ENCODE assay signal across 9 mouse cellular contexts in the genomic region with DNA sequence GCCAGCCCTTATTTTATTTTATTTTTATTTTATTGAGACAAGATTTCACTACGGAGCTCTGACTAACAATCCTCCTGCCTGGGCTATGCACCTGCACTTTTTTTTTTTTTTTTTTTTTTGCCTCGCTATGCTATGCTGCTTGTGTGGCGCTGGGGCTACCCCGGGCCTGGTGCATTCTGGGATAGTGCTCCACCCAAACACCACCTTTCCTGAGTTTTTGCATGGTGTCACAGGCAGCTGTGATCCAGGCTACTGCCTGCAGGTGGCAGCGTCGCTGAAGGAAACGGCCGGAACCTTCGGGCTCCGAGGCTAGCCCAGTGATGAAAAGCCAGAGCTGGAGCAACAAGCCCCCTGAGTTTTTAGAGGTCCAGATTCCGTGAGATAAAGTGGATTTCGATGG. TPM values are rescaled to one million over a fixed set of nuclear protein-coding genes. Genes with fewer than 3 reads are reported as not detected.
DNase-seq lines count a peak whose midpoint lies in the region; ATAC-seq and TF ChIP-seq lines count a peak whose summit lies in the region.
"Had no signal": no experiment of that assay in that cellular context is flagged by ENCODE, and none has a peak within 500 bp of the region (broad histone marks: within the 10 kb centered on the region; RNA-seq: fewer than 3 reads in every experiment).

No protein-coding gene starts in this region.

- no peak overlapping the region for H3K4me2 ChIP-seq in midbrain, embryonic 15.5 days

- H3K9me3 ChIP-seq in midbrain, embryonic 15.5 days = no peaks in the 10 kb centered on the region
- H3K9me3 ChIP-seq: limb, embryonic 13.5 days had no signal

- ATAC-seq in midbrain, embryonic 15.5 days (replicated peaks) = 0 out of 2 replicates have a peak, but pooled peaks have one; percentile 21

- H3K4me3 ChIP-seq in gastrocnemius, adult 2 months = no peak overlapping the region
- no peak overlapping the region for H3K4me3 ChIP-seq in midbrain, embryonic 15.5 days

- no peaks in the 10 kb centered on the region for H3K36me3 ChIP-seq in midbrain, embryonic 15.5 days (replicated peaks)
- H3K36me3 ChIP-seq: limb, embryonic 13.5 days had no signal

- peak; percentile 56 for DNase-seq in gastrocnemius, adult 2 months
- no peak for DNase-seq in gastrocnemius, adult 18-20 months (ENCODE audit: low spot score)
- peak; percentile 46 for DNase-seq in urinary bladder, postnatal 25 days (ENCODE audit: low spot score)
- no peak for DNase-seq in urinary bladder, postnatal 10 days (ENCODE audit: low spot score)
- DNase-seq in embryo, embryonic 10 days (ENCODE audit: low spot score) = peak; percentile 82
- DNase-seq in large intestine, adult 2 months (ENCODE audit: low read depth, low spot score) = peak; percentile 40
- DNase-seq in yolk sac, embryonic 10.5 days (ENCODE audit: low spot score) = peak; percentile 32

- TF ChIP-seq CTCF in gastrocnemius, adult 2 months (IDR thresholded peaks at IDR 0.05) = peak; percentile 73

- WGBS in large intestine, adult 2 months = 5% methylated on average over 12 of the region's 12 CpGs
- 18% methylated on average over 12 of the region's 12 CpGs for WGBS in midbrain, embryonic 15.5 days

- intact Hi-C loops in gastrocnemius, adult 2 months (cut with DNase I) = loop anchor here (2.0 to 10.0 kb wide), 2 partner anchors 84 to 174 kb away; partner anchors contain the start of gene Oaz1

- H3K4me1 ChIP-seq in midbrain, embryonic 15.5 days = peaks cover 27% of the 10 kb centered on the region

- H3K9ac ChIP-seq in midbrain, embryonic 15.5 days = no peak overlapping the region

- H3K27ac ChIP-seq in gastrocnemius, adult 2 months = no peak overlapping the region
- no peak overlapping the region for H3K27ac ChIP-seq in midbrain, embryonic 15.5 days
- H3K27ac ChIP-seq: limb, embryonic 13.5 days had no signal

- no peaks in the 10 kb centered on the region; the same call in 1 of the 2 replicates for H3K27me3 ChIP-seq in midbrain, embryonic 15.5 days (replicated peaks)

RNA-seq across cellular contexts. Expression of gene Gng7, which starts 16.0 kb away (rescaled TPM):
- 1 to 10 TPM in 1 of 2 experiments, under 1 TPM in 1; 0.66 to 1.0 TPM for total RNA-seq in gastrocnemius, adult 2 months (2021)
- total RNA-seq in gastrocnemius, adult 18-20 months (2021) = 1 to 10 TPM; 2.3 to 2.5 TPM
- 0.83 and 1.1 TPM in 2 replicates for polyA plus RNA-seq in large intestine, adult 2 months (2012; rRNA removed)
- polyA plus RNA-seq in midbrain, embryonic 15.5 days (2015; fragmentation: Nextera tagmentation; extraction: Ambion mirVana) = 19.0 and 21.2 TPM in 2 replicates

RNA-seq across cellular contexts. Expression of gene Diras1, which starts 26.7 kb away (rescaled TPM):
- under 1 TPM in 1 of 2 experiments, not detected in 1; 0.08 TPM for total RNA-seq in gastrocnemius, adult 2 months (2021)
- under 1 TPM in 1 of 2 experiments, not detected in 1; 0.07 TPM for total RNA-seq in gastrocnemius, adult 18-20 months (2021)
- 0.22 and 0.36 TPM in 2 replicates for polyA plus RNA-seq in large intestine, adult 2 months (2012; rRNA removed)
- 77.5 and 79.2 TPM in 2 replicates for polyA plus RNA-seq in midbrain, embryonic 15.5 days (2015; fragmentation: Nextera tagmentation; extraction: Ambion mirVana)

RNA-seq across cellular contexts. Expression of gene Slc39a3, which starts 38.4 kb away (rescaled TPM):
- 10 to 100 TPM; 11.6 to 16.0 TPM for total RNA-seq in gastrocnemius, adult 2 months (2021)
- total RNA-seq in gastrocnemius, adult 18-20 months (2021) = 10 to 100 TPM; 13.7 TPM
- polyA plus RNA-seq in large intestine, adult 2 months (2012; rRNA removed) = 26.3 and 26.5 TPM in 2 replicates
- 57.2 and 58.0 TPM in 2 replicates for polyA plus RNA-seq in midbrain, embryonic 15.5 days (2015; fragmentation: Nextera tagmentation; extraction: Ambion mirVana)

Comparison
In these comparisons a context has a peak if more than half of its experiments do, and no peak if none do; other contexts are left out.
1. DNase-seq: peak in gastrocnemius, adult 2 months (single experiment), urinary bladder, postnatal 25 days (single experiment), embryo, embryonic 10 days (single experiment), large intestine, adult 2 months (single experiment) and yolk sac, embryonic 10.5 days (single experiment); none in gastrocnemius, adult 18-20 months (single experiment) and urinary bladder, postnatal 10 days (single experiment).